Mouse (Mus musculus) G1E-ER4 (cell line): Measurements from ENCODE around the gene Slc8a3. TPM values are rescaled to one million over a fixed set of nuclear protein-coding genes. Genes with fewer than 3 reads are reported as not detected.
"Not testable (repeated sequence)": the region's sequence is repeated elsewhere in the genome, so short reads cannot be mapped to it uniquely, and the experiment has no call there.

Experiments used
- GATA1 ChIP-seq: IDR thresholded peaks from one replicate; pipeline ENCODE4 v1.8.0; 2012; ENCODE audit warnings: low read length, inconsistent platforms
- polyA plus RNA-seq: library from polyadenylated mRNA; stranded (reverse); fragments of >175 nt; gene quantifications from 2 replicates; pipeline ENCODE4 v1.2.3, GENCODE M21; 2012

Slc8a3 gene
- polyA plus RNA-seq: not detected in 2 replicates

GRCm38 (mm10) chr12:81332875-81333421 is at the start of gene Slc8a3:
Slc8a3 (minus strand) TSS chr12:81333180.
- no peak for TF ChIP-seq GATA1

DNA sequence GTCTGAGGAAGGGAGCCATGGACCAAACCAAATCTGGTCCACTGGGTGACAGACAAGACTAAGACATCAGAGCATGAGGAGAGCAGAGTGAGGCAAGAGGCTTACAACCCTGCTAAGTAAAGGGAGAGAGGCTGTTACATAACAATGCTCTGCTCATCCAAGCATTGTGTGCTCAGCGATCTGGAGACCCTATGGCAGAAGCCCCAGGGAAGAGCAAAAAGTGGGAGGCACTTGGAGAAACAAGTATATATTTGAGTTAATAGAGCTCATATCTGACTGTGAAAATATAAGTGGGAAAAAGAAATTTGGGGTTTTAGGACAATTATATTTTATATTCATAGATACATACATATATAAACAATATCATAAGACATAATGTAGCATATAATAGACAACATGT is 46.4 kb upstream of the Slc8a3 start, which contains the start of gene Gm4787:
Gene Gm4787, minus strand, starts transcription at position 101 of the 400 bp plus-strand sequence.
- not testable (repeated sequence) for TF ChIP-seq GATA1

- TF ChIP-seq GATA1: no peak
Observed at GRCm38 (mm10) chr12:81333841-81334240, 861 bp upstream of the Slc8a3 start.

DNA sequence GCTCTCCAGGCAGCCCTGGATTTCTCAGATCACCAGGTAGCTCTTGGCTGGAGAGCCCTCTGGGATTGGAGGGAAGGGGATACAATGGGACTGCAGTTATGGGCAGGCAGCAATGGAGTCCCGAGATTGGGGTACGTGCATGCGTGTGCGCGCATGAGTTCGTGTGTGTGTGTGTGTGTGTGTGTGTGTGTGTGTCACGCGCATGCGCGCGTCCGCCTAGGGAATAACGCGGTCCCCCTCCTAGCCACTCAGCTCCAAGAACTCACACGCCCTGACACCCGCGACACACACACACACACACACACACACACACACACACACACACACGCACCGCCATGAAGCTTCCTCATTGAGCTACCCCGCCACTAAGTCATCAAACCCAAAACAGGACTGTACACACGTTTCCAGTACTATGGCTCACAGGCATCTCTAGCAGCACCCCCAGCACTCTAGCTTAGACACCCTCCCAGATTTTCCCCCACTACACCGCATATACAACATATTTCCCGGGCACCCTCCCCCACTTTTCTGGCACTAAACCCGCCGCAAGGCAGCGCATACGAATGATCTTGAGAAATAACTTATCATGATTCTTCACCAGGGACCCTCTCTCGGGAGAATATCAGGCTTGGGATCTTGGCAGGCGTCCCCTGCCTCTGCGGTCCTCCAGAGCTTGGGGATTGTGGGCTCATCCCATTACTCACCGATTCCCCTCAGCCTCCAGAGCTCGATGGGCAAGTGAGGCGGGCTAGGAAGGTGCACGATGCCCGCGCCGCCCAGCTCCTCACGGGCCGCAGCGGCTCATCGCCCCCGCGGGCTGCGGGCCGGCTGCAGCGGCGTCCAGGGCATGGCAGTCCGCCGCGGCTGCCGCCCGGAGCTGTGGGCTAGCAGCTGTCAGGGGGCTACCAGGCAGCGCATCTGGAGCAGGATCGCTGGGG is 774 bp downstream of the Slc8a3 start:
- no peak for TF ChIP-seq GATA1

- no peak for TF ChIP-seq GATA1
Observed at GRCm38 (mm10) chr12:81331046-81331638, 1.8 kb downstream of the Slc8a3 start.

GRCm38 (mm10) chr12:81324991-81325390 is 8.0 kb downstream of the Slc8a3 start:
- TF ChIP-seq GATA1: no peak

GRCm38 (mm10) chr12:81324116-81324515 is 8.9 kb downstream of the Slc8a3 start:
- TF ChIP-seq GATA1: no peak

- no peak for TF ChIP-seq GATA1
Observed at GRCm38 (mm10) chr12:81321021-81321420, 12.0 kb downstream of the Slc8a3 start.

DNA sequence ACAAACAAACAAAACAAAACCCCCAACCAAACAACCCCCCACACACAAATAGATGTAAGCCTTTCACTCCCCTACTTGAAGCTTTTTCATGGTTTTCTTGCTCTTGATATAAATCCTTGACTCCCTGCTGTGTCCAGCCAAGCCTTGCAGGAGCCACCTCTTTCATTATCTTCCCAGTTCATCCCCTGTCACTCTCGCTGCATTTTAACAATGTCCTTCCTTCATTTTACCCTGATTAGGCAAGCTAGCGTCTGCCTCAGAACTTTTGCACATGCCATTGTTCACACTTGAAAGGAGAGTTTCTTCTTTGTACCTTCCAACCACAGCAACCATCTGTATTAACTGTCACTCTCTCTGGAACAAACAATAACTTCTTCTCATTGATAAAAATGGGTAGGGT is 15.2 kb downstream of the Slc8a3 start:
- TF ChIP-seq GATA1: no peak

DNA sequence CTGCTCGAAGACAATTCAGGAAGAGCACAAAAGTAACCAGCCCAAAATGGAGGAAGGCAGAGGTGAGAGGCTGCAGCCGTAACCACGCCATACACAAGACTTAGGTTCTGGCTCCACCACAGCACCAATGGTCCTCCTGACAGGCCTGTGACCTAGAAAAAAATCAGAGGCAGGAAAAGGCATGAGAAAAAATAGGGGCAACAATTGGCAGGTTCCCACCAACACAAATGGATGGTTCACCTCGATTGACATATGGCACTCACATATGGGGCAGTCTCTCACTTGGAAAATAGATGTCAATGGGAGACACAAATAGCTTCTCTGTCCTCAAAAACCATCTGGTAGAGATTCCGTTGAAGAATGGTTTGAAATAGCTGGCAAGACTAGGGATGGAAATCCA is 17.0 kb downstream of the Slc8a3 start:
- no peak for TF ChIP-seq GATA1

- TF ChIP-seq GATA1: no peak
Observed at GRCm38 (mm10) chr12:81303626-81304025, 29.4 kb downstream of the Slc8a3 start.

DNA sequence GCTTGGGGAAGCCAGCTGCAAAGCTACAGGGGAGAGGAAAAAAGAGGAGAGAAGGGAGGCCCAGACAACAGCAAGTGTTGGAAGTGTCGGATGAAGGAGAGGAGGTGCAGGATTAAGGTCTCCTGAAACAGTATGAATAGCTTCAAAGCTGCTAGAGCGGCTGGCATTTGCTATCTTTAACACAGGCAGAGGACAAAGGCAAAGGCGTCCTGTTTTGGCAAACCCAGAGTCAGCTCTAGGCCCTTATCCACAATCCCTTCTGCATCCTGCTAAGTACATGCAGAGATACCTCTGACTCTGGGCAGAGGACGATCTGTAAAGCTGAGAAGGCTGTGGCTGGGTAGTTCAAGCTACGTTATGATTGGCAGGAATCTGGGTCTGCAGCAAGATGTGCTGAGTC is 38.4 kb downstream of the Slc8a3 start:
- TF ChIP-seq GATA1: no peak

- no peak for TF ChIP-seq GATA1
Observed at GRCm38 (mm10) chr12:81278031-81278430, 54.9 kb downstream of the Slc8a3 start.

- no peak for TF ChIP-seq GATA1
Observed at GRCm38 (mm10) chr12:81274616-81275015, 58.4 kb downstream of the Slc8a3 start.

GRCm38 (mm10) chr12:81273333-81273732 is 59.6 kb downstream of the Slc8a3 start:
- TF ChIP-seq GATA1: no peak

GRCm38 (mm10) chr12:81269246-81269645 is 63.7 kb downstream of the Slc8a3 start:
- no peak for TF ChIP-seq GATA1
